Mouse (Mus musculus) gastrocnemius, postnatal 25 days (tissue): ENCODE measurements around the gene Cyp11a1. TPM values are rescaled to one million over a fixed set of nuclear protein-coding genes. Genes with fewer than 3 reads are reported as not detected.
A peak's percentile ranks its signal among the peaks of the same experiment; 100 is the strongest.

ENCODE experiments used
- DNase-seq: peaks from one replicate; pipeline ENCODE4 v3.0.0; 2022
- long read RNA-seq, 2 experiments: library from polyadenylated mRNA; stranded (forward); transcript quantifications; one replicate each; pipeline ENCODE4 v2.0.0; 2021
- total RNA-seq, 2 experiments: library from RNA; stranded (reverse); gene quantifications; 1 replicate in 1 of 2; 2 replicates in 1 of 2; pipeline ENCODE4 v1.2.3; 2021

Cyp11a1 gene
- under 1 TPM; 0.15 to 0.32 TPM for total RNA-seq
- long read RNA-seq, experiment 1, partial matches to known transcripts: 2 of 2 reads
- long read RNA-seq, experiment 1, other reads (novel, unspliced or antisense): 0 of 2 reads
- long read RNA-seq, experiment 2, partial matches to known transcripts: 1 of 1 reads
- long read RNA-seq, experiment 2, other reads (novel, unspliced or antisense): 0 of 1 reads

- no peak for DNase-seq
Measured at GRCm38 (mm10) chr9:58005753-58006461, at the start of gene Cyp11a1. Gene Cyp11a1, plus strand, starts transcription at chr9:58006411.

DNA sequence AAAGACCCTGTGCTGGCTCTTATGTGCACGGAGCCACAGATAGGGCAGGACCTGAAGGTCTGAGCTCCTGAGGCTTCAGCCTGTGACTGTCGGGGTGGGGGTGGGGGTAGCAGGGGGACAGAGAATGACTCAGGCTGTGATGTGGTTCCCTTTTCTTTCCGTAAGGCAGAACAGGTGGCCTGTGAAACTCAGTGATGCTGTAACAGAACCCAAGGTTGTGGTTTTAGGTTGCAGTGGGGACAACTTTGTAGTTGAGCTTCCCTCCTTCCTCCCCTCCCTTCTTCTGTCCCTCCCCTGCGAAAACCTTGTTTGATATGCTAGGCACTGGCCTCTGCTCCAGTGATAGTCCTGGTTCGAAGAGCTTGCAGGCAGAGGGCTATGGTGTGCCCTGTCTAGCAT, 49.4 kb upstream of the Cyp11a1 start:
- DNase-seq: no peak

GRCm38 (mm10) chr9:57958615-57959014, 47.6 kb upstream of the Cyp11a1 start:
- DNase-seq: no peak

DNA sequence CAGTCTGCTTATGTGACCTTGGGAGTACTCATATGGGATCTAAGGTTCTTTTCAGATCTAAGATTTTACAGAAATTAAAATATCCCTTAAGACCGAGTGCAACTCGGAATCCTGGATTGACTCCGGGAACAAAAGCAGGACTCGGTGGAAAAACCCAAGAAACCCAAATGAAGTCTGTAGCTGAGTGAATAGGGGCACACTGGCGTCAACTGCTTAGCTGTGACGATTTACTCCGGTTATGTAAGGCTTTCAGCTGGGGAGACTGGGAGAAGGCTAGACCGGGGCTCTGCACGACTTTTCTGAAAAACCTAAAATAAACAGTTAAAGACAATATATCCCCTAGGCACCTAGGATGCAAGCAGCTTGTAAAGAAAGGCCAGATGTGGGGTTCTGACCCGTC, 46.8 kb upstream of the Cyp11a1 start:
- no peak for DNase-seq

- DNase-seq: no peak
Measured at GRCm38 (mm10) chr9:57959886-57960866, 46.0 kb upstream of the Cyp11a1 start.

- no peak for DNase-seq
Measured at GRCm38 (mm10) chr9:57961226-57961625, 45.0 kb upstream of the Cyp11a1 start.

DNA sequence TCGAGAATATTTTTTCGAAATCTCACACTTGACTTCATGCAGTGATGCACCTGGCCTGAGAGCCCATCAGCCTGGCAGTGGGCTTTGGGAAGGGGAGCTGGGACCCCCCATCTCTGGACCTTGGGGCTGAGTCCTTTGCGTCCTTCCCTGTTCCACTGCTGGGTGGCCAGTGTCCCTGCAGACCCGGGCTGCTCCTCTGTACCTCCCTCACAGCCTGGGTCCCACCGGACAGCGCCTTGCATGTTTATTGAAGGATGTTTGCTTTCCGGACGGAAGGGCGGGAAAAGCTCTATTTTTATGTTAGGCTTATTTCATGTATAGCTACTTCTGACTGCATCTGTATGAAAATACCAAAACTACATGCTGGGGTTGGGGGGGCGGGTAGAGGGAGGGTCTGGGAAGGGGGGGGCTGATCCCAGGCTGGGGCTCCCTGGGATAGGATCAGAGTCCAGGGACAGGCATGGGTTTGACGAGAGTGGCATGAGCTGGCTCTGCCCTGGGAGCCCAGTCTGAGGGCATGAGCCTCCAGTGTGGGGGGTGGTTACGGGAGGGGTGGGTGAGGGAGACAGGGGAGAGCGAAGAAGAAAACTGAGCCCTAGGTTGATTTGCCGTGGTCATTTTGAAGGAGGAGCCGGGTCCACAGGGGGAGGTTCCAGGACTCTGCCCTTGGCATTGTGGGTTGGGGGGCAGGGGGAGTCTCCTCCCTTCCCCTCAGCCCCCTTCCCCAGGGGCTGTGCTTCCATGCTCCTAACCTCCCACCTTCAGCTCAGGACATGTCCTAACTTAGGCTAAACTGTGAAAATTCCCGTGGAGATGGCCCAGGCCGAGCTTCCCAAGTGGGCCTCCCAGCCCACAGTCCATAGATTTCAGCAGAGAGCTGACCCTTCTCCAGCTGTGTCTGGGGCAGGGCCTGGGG, 44.1 kb upstream of the Cyp11a1 start:
- no peak for DNase-seq

DNA sequence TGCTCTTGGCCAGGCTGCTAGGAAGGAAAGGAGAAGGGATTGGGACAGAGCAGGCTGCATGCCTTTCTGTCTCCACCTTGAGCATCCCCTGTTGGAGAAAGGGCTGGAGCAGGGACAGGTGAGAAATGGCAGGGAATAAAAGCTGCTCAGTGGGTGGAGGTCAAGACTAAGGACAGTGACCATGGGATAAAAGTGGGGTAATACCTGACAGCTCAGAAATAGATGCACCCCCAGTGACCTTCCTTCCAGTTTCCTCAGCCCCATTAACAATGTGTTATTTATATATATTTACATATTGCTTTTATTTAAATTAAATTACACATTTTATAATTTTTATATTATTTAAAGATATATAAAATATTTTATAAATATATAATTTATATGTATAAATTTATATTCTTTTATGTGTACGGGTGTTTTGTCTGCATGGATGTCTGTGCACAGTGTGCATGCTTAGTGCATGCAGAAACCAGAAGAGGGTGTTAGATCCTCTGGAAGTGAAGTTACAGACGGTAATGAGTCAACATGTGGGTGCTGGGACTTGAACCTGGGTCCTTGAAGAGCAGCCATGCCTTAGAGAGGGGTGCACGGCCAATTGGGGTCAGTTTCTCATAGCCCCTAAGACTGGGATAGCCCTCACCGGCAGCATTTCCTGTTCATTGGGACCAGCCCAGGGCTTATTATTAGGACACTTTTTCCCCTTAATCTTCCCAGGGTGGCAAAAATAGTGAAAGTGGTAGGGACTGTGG, 42.8 kb upstream of the Cyp11a1 start:
- DNase-seq: no peak

GRCm38 (mm10) chr9:57963998-57964395, 42.2 kb upstream of the Cyp11a1 start:
- no peak for DNase-seq

- no peak for DNase-seq
Measured at GRCm38 (mm10) chr9:57964528-57965250, 41.5 kb upstream of the Cyp11a1 start.

DNA sequence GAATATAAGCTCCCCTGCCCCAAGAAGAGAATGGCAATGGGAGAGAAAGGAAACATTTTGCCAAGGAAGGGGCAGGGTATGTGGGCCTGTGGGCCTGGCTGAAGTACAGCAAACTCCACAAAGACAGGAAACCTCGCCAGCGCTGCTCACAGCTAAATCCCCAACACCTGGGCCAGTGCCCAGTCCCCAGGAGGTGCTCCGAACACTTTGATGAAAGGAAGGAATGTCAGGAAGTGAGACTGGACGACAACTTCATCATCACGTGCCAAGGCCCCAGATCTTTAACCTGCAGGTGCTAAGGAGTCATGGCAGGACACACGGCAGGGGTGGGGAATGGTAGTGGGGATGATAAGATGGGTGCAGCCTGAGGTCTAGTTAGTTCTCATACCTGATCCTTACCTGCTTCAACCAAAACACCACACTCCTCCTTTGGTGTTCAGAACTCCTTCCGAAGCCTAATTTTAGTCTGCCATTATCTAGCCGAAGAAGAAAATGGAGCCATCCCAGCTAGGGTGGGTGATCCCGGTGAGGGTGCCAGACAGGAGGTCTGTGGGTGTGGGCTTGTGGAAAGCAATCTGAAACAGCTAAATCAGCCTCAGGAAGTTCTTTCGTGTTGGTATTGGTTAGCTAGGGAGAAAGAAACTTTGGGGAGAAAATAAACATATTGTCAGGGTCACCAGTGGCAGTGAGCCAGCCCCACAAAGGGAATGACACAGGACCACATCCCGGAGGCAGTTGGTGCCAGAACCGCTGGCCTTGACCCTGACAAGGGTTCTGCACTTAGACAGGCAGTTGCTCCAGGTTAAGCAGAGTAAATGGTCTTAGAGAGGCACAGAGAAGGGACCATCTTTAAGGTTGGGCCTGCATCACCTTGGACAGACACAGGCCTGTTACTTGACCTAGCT, 40.7 kb upstream of the Cyp11a1 start:
- DNase-seq: no peak

DNA sequence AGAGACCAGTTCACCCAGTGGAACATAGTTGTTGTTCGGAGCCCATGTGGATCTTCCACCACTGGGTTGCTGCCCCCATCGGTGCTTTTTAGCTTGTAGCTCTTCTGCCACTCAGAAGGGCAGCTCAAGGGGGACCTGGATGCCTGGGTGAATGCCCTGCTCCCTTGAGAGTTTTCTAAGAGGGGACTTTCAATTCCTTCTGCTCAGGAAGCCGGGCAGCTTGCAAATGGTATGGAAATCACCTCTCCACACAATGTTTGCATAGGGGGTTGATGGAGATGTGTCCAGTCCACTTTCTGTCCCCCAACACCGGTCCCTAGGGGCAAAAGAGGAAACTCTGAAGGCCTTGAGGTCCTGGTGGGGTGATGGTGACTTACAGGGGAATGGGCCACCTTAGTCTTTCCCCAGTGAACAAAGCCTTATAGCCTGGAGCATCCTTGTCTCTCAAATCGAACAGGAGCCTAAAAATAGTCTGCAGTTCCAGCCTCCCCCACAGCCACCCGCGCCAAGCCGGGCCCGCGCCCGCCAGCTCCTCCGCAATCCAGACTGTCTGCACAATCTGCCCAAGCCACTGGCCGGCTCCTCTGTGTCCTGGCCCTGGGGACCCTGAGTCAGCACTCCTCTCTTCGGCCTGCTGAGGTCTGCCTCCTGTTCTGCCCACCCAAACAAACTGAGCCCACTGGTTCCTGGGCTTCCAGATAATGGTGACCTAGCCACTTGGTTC, 38.8 kb upstream of the Cyp11a1 start:
- DNase-seq: peak; percentile 84

- no peak for DNase-seq
Measured at GRCm38 (mm10) chr9:57968166-57968771, 37.9 kb upstream of the Cyp11a1 start.

DNA sequence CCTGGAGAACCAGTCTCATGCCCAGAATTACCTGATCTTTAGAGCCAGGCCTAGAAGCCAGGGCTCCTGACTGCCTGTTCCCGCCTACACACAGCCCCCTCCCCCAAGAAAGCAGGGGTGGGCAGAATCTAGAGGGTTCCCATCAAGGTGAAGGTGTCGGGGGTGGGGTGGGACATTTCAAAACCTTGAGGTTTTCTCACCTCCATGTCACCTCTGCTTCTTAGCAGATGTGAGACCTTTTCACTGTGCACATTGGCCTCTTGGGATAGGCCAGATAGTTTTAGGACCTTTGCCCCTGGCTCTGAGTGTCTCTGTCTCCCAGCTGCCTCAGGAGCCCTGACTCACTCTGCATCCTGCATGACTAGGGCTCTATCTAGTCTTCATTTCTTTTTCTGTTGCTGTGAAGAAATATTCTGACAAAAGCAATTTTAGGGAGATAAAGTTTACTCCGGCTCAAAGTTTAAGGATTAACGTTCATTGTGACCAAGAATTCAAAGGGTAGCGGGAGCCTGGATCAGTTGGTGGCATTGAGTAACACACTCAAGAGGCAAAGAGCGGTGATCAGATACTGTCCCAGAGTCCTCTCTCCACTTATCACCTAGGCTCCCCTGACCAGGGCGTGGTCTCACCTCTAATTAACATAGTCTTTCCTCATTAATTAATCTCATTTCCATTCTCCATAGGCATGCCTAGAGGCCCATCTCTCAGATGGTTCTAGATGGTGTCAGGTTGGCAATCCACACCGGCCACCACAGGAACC, 37.2 kb upstream of the Cyp11a1 start:
- DNase-seq: no peak

DNA sequence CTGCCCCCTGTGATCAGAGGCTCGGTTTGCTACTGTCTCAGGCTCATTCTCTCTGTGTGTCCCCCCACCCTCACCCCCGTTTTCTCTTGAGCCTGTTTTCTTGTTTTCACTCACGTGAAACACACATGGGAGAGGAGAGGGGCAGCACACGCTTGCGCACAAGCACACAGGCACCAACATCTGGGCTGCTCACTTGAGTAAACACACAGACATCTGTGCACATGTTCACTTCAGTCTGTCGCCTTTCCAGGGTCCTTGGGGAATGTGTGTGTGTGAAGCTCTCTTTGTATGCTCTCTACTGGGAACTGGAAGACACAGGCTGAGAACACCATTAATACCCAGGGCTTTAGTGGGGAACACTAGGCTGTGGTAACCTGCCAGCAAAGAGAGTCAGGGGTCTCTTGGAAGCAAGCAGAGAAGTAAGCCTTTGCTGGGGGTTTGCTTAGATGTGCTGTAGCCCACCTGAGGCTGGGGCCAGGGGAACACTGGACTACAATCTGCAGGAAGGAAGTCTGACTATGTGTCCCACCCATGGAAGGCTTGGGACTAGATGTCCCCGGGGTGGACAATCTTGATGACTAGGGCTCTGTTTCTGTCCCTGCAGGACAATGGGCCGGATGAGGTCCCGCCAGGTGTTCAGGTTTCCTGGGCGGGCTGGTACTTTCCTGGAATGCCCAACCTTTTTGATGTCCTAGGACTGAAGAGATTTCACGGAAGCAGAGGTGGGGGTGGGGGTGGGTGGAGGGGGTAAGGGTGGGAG, 36.3 kb upstream of the Cyp11a1 start:
- peak; percentile 53 for DNase-seq

DNA sequence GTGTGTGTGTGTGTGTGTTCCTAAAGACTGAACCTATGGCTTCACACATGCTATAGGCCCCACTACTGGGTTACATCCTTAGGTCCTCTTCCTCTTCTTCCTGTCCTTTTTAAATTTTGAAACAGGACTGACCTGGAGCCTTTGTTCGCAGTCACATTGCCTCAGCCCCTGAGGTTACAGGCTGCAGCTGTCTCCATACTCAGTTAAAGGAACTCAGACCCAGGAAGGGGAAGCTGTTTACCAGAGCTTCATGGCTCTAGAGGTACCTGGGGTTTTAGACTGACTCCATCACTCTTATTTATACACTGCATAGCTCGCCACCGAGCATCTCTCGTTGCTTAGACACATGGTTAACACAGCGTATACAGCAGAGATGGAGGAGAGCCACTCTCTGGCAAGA, 34.8 kb upstream of the Cyp11a1 start:
- no peak for DNase-seq
